Mouse (Mus musculus): ENCODE results near the gene Nfkbib.

Nfkbib gene

DNA sequence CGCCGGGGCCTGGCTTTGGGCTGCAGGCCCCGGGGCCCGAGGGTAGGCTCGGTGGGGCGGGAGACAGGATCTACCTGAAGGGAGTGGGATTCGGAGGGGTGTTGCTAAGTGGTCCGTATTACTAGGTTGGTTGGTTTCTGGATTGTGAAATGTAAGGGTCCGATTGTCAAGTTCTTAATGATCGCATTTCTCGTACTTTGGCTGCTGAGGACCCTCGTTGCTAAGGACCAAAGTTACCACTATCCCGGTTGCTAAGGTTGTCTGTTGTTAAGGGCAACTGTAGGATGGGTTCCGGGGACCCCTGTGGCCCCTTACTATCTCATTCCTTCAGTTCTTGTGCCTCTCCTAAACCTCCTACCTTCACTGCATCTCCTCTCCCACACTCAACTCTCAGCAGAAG lies 402 bp downstream of the Nfkbib start:
- DNase-seq, result no peak

DNA sequence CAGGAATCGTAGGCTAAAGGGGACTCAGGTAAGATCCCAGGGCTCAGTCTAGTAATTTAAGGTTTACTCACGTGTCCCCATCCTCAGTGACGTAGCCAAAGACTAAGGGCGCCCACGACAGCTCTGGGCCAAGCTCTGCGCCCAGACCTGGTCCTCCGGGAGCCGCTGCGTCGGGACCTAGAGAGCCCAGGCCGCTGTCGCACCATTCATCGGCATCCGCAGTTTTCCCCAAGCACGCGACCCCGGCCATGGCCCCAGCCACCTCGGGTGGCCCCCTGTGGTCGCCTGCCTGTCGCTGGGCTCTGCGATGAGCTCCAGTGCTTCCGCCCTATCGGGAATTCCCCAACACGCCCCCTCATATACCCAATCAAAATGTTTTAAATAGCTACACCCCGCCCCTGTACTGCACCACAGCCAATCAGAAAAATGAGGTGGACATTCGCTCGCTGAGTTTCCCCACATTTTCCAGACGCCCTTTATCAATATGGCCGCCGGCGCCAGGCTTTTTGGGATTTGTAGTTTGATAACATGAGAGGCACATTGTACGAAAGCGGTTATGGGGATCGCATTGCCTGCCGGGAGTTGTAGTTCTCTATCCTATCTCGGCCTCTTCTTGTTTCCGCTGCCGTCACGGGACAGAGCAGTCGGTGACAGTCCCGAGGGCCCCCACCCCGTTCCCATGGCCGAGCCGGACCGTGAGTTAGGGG lies 986 bp downstream of the Nfkbib start, which contains the start of gene Sirt2:
Gene Sirt2 (plus strand): TSS at position 563 of the 707 bp plus-strand sequence.
- peak; percentile 97 for DNase-seq

DNA sequence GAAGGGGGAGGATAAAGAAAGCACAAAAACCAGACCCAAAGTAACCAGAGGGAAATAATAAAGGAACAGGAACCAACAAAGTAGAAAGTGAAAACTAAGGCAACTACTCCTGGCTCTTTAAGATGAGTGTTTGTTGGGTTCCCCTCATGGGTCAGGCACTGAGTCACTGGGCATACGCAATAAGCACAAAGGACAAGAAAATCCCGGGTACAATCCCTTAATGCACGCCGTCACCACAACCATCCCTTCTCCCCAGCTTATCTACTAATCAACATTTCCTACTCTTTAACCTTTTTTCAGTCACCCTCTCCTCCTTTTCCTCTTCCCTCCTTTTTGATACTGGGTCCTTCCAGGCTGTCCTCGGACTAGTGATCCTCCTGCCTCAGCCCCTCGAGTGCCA lies 2.1 kb downstream of the Nfkbib start:
- DNase-seq, result no peak

DNA sequence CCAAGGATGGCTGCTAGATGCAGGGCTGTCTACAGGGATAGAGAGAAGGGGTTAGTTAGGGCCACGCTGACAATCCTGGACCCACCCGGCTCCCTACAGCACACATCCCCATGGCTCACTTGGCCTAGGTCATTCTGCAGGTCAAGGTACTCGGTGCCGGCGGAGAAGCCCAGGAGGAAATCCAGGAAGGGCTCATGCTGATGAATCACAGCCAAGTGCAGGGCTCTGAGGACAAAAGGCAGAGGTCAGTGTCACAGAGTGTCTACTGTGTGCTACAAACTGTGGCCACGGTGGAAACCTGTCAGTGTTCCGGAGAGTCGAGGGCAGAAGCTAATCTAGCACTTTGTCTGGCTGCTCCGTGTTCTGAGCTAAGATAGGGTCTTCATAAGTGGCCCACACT lies 5.4 kb downstream of the Nfkbib start:
- DNase-seq, result no peak

DNA sequence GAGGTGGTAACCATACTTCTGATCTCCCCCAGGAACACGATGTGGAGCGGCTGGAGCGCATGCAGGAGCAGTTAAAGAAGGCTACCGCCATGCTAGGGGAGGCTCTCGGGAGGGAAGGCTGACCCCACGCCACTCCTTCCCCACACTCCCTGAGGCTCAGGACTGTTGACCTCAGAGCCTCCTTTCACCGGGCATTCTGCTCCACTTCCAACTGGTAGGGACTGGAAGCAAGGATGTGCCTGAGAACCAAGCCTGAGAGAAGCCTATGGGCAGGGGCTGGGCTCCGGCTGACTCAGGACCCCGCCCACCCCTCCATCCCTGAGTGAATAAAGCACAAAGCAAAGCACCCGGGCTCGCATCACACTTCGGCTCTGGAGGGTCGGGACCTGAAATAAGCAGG lies 8.7 kb downstream of the Nfkbib start:
- no peak for DNase-seq

DNA sequence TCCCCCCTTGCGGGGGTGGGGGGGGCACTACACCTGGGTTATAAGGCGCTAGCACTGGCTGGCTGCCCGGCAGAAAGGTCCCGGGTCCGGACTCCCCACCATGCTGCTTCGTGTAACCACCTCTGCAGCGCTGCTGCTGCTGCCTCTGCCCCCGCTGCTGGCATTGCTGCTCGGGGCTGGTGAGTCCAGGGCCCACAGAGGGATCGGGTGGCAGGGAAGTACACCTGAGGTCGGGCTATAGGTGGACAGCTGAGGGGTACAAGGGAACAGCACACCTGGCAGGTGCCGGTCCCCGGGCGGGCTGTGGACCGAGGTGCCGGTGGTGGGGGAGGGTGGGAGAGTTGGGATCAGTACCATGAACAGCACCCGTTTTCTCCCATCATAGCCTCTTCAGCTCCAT lies 11.2 kb downstream of the Nfkbib start, which contains the start of gene Ccer2:
Gene Ccer2 (plus strand): TSS at position 96 of the 400 bp plus-strand sequence.
- DNase-seq, result peak in 1 of 2 experiments; percentile 38

DNA sequence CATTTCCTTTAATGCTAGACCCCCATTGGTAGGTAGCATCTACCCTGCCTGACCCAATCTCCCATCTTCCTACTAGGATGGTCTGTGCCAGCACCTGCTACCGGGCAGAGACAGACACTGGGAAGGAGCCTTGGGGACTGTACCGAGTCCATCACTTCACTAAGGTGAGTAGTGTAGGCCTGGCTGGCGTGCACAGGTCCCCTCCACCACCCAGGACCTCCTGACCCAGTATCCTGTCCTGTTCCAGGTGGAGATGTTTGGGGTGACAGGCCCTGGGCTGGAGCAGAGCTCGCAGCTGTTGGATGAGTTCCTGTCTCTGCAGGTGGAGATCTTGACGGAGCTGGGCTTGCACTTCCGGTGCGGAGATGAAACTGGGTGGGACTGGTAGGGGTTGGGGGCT lies 17.4 kb downstream of the Nfkbib start:
- DNase-seq, result no peak

DNA sequence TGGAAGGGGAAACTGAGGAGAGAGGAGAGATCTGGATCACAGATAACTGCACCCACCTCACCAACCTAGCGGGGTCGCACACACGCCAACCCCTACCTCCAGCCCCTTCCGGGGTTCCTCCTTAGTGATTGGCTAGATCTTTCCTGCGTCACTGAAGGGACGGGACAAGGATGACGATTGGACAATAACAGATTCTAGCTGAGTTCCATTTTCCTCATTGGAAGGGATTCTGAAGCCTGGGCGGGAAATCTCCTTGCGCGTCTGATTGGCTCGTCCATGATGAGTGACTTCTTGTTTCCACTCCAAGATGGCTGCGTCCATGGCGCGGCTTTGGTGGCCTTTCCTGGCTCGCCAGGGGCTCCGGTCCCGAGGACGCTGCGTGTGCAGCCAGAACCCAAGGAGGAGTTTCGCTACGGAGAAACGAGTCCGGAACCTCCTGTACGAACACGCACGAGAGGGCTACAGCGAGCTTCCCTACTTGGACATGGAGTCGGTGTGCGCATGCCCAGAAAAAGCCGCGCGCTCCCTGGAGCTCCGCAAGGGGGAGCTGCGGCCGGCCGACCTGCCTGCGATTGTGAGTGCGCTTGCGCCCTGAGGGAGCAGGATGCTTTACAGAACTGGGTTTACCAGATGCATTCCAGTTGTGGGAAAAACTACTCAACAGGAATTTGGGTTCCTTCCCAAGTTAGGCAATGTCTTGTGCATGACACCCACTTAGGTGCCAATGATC lies 25.4 kb downstream of the Nfkbib start, which contains the start of the genes Mrps12 and Sars2:
Gene Mrps12 (minus strand): TSS at position 112 of the 730 bp plus-strand sequence.
Gene Sars2 (plus strand): TSS at position 284 of the 730 bp plus-strand sequence.
- peak; percentile 94 to 96 for DNase-seq

DNA sequence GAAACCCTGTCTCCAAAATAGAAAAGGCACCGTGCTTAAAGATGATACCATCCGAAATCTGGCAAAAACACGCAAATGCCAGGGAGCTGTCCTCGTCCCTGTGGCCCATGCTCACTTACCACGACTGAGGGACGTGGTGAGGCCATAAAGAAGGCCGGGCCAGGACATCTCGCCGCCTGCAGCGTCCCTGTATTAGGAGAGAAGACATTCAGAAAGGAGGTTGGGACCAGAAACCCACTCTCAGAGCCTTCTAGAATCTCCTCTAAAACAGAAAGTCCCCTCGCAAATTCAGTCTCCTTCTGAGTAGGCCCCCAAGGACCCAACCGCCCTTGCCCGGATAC lies 26.0 kb downstream of the Nfkbib start:
- DNase-seq, result no peak

DNA sequence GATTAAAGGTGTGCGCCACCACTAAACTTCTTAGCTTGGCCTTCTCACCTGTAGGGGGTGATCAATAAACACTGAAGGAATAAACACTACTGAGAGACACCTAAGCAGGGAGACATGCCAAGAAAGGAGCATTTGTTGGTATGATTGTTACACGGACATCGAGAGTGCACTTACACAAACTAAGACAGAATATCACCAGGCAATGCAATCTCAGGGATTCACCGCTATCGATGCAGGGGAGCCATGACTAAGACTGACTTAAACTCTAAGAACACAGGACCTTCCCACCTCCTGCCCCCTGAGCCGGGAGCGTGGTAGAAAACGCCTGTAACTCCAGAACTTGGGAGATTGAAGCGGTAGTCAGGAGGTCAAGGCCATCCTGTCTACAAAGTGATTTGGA lies 26.4 kb downstream of the Nfkbib start:
- no peak for DNase-seq

DNA sequence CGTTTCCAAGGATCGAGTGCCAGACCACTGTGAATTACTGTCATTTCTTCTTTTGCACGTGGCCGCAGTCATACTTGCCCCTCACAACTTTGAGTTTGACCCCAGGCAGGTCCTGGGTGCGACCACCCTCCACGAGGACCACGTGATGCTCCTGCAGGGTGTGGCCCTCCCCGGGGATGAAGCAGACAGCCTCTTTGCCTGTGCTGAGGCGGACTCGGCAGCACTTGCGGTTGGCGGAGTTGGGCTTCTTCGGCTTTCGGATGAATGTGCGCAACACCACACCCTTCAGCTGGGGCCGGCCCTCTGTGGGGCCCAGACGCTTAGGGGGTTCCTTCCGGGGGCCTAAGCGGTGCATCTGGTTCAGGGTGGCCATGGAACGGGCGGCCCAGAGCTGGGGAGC lies 27.5 kb downstream of the Nfkbib start:
- no peak for DNase-seq

DNA sequence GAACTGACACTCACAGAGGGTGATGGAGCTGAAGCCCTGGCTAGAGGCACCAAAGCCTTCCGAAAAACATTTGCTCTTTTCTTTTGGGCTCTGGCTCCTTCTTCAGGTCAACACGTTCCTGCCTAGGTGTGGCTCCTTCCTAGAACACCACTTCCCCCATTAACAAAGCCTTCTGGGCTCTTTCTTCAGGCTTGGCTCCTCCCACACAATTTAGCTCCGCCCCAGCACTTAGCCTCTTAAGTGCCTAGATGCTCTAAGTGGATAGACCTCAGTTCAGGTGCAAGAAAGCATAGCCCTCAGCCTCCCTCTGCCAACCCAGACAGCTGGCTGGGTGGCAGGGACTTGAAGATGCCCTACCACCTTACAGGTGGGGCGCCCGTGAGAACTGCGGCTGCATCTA lies 31.6 kb downstream of the Nfkbib start:
- DNase-seq, result no peak

DNA sequence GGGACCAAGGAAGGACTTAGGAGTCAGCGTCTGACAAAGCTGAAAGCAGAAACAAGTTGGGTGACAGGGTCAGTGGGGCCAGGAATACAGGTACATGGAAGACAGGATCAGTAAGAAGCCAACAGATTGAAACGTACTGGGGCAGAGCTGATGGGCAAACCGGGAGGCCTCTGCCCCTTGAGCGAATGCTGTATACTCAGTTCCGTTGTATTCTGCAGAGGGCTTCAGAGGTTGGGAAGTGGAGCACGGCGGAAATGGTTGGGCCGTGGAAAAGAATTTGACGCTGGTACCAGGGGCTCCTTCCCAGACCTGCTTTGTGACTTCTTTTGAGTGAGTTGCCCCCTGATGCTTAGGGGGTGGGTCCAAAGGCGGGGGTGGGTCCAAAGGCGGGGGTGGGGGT lies 34.1 kb downstream of the Nfkbib start:
- DNase-seq, result no peak

DNA sequence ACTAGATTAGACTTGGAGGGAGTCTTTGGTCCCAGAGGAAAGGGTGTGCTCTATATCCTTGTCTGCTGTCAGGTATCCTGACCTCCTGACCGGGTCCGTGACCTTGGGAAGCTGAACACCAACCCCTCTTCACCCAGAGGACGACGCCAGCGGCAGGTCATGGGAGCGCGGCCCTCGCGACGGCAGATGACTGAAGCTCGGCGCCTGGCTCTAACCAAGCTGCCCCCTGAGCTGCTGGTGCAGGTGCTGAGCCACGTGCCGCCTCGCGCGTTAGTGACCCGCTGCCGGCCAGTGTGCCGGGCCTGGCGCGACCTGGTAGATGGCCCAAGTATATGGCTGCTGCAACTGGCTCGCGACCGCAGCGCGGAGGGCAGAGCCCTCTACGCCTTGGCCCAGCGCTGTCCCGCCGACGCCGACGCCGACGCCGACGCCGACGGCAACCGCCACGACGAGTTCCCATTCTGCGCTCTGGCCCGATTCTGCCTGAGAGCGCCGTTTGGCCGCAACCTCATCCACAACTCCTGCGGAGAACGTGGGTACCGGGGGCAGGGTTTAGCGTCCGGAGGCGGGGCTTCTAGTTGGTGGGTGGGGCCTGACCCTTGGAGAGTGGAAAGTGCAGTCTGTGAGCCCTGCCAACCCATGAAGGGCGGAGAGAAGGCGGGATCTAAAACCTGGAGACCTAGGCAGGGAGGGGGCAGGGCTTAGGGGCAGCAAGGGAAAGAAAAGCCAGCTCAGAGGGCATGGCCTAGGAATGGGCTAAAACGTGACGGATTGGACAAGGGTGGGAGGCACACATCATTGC lies 34.8 kb downstream of the Nfkbib start:
- peak; percentile 59 to 78 for DNase-seq

DNA sequence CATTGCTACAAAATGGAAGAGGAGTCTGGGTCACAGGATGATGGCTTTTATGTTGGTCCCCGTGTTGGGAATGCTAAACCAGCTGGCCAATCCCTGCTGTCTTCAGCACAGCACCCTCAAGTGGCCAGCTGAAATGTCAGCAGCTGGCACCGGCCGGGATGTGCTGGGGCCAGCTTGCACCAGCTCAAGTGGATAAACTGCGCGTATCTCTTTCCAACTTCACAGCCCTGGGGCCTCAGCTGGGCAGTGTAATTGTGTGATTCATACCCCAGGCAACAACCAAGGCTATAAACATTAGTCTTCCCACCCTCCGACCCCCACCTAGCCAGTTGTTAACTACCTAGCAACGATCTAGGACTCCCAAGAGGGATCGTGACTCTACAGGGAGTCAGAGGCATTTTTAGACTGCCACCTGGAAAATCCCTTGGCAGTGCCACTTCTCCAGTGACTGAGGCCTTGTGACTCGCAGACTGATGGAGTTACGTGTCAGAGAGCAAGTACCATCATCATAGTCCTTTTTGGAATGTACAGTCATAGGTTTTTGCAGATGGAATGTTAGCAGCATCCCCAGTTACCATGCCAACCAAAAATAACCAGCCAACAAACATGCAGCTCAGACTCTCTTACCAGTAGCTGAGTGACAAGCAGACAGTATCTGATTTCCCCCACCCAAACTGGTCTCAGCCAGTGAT lies 39.5 kb downstream of the Nfkbib start:
- peak; percentile 37 to 59 for DNase-seq

DNA sequence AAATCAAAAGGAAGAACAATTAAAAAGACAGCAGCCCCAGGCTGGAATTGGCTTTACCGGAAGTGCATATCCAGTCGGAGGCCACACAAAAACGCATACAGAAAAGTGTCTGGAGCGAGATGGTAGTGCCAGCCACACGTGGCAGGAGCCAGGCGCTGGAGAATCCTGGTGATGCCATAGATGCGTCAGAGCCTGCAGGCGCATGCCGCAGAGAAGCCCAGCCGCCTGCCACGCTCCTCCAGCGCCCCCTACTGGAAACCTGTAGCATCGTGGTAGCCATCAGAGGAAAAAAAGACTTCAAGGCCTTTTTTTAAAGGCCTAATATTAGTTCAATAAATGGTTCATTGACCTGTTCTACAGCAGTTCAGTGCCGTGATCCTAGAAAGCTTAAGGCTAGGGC lies 40.7 kb downstream of the Nfkbib start:
- DNase-seq, result peak; percentile 89 to 93

DNA sequence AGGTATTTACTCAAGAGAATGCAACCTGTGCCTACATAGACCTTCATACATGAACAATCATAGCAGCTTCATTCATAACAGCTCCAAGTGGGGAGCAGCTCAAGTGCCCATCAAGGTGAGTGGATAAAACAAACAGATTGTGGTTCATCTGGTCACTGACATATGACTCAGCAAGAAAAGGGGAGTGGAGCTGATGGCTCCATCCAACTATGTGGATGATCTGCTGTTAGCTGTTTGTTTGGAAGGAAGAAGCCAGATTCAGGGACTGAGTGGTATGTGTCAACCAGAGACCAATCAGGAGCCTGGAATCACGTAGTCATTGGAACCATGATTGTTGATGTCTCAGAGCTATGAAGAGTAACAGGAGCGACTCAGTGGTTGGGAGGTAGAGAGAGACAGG lies 42.7 kb downstream of the Nfkbib start:
- DNase-seq, result no peak

DNA sequence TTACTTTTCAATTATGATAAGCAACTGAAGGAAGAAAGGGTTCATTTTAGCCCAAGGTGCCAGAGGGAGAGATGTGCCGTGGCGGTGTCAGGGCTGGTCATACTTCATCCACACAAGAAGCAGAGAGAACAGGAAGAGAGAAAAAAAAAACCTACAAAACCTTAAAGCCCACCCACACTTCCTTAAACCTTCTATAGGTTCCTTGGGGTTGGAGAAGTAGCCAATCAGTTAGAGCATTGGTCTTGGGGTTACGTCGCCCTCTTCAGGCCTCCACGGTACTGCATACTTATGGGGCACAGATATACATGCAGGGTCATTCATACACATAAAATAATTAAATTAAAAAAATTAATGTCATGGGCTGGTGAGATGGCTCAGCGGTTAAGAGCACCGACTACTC lies 45.2 kb downstream of the Nfkbib start:
- peak in 1 of 2 experiments; percentile 27 for DNase-seq

DNA sequence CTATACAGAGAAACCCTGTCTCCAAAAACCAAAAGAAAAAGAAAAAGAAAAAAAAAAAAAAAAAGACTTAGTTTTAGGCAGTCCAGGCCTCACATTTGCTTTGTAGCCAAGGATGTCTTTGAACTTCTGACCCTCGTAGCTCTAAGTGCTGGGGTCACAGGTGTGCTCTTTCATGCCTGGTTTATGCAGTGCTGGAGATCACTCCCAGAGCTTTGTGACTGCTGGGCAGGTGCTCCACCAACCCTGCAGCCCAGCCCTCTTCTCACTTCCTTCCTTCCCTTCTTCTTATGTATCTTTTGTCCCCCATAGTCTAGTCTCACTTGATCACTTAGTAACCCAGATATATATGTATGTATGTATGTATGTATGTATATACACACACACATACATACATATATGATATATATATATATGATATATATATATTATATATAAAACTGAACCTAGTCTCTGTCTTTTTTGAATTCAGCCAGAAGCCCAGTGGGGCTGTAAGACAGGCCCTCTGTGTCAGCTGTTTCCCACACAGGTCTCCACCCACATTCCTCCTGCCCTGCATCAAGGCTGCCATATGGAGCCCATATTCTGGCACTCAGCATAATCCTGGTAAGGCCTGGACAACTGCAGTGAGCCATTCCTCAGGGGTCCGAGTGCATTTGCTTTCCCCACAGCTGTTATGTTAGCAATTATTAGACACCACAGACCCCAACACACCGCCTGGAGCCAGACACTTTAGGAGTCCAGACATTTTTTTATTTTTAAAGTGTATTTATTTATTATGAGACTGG lies 46.4 kb downstream of the Nfkbib start:
- no peak for DNase-seq

DNA sequence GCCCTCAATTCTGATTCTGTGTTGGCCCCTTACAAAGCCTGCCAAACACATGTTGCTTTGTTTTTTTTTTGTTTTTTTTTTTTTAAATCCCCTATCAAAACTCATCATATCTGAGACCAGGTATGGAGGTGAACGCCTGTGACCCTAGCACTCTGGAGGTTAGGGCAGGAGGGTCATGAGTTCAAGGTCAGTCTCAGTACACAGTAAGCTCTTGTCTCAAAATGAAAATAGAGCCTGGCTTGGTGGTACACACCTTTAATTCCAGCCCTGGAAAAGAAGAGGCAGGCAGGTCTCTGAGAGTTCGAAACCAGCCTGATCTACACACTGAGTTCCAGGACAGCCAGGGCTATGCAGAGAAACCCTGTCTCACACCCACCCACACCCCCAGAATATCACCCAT lies 47.7 kb downstream of the Nfkbib start:
- no peak for DNase-seq

DNA sequence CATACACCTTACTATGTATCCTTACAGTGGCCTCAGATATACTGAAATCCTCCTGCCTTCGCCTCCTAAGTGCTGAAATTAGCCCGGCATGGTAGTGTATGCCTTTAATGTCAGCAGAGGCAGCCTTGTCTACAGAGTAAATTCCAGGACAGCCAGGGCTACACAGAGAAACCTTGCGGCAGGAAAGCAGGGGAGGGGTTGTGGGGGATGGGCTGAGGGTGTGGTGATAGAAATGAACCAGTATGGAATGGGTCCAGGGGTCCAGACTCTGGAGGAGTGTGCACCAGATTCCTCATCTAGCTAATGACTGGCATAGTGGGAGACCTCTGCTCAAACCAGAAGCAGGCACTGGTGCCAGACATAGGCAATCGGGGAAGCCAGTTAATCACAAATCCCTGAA lies 48.2 kb downstream of the Nfkbib start:
- no peak for DNase-seq

DNA sequence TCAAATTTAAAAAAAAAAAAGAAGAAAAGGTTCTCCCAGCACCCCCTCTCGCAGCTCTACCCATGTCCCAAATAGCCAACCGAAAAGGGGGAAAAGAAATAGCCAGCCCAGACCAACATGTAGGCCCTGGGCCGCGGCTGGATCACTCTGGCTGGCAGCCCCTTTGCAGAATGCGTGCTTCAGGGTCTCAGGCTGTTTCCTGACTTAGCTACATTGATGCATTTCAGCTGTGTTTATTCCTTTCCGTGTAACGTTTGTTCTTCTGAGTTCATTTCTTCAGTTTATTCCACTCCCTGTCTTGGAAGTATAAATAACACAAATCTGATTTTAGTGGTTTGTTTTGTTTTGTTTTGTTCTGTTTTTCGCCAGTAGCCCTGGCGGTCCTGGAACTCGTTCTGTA lies 49.6 kb downstream of the Nfkbib start:
- no peak for DNase-seq

All from cerebellum, postnatal 14 days (tissue).